ENCODE assay signal across 9 mouse cellular contexts in the genomic region with DNA sequence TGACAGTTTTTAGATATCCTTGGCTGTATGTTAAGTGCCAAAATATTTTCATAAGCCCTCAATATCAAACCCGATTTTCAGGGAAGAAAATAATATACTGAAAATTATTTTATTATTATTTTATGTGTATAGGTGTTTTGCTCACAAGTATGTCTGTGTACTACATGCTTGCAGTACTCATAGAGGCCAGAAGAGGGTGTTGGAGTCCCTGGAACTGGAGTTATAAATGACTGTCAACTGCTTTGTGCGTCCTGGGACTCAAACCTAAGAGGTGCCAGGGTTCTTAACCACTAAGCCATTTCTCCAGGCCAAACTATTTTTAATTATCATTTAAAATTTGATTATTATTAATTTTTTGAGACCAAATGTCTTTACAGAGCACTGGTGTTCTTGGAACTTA.
DNase-seq lines count a peak whose midpoint lies in the region; ATAC-seq and TF ChIP-seq lines count a peak whose summit lies in the region.
"Had no signal": no experiment of that assay in that cellular context is flagged by ENCODE, and none has a peak within 500 bp of the region (broad histone marks: within the 10 kb centered on the region; RNA-seq: fewer than 3 reads in every experiment).

No protein-coding gene starts in this region.

- H3K9me3 ChIP-seq in intestine, postnatal 0 days (ENCODE audit: control insufficient read depth): no peaks in the 10 kb centered on the region
- H3K9me3 ChIP-seq in intestine, embryonic 16.5 days (ENCODE audit: control insufficient read depth, low read length): no peaks in the 10 kb centered on the region
- no peaks in the 10 kb centered on the region for H3K9me3 ChIP-seq in midbrain, postnatal 0 days (ENCODE audit: low read length)
- H3K9me3 ChIP-seq in midbrain, embryonic 11.5 days (ENCODE audit: control insufficient read depth, low read length): no peaks in the 10 kb centered on the region
- H3K9me3 ChIP-seq in stomach, postnatal 0 days (ENCODE audit: control insufficient read depth, low read length): no peaks in the 10 kb centered on the region
- H3K9me3 ChIP-seq: stomach, embryonic 15.5 days had no signal

- WGBS in intestine, postnatal 0 days: 64% methylated on average over 2 of the region's 2 CpGs
- WGBS in intestine, embryonic 16.5 days: 61% methylated on average over 2 of the region's 2 CpGs
- WGBS in midbrain, postnatal 0 days: 51% methylated on average over 2 of the region's 2 CpGs
- WGBS in midbrain, embryonic 11.5 days: 52% methylated on average over 2 of the region's 2 CpGs
- 55% methylated on average over 2 of the region's 2 CpGs for WGBS in stomach, postnatal 0 days

- H3K4me3 ChIP-seq in intestine, postnatal 0 days (ENCODE audit: low read depth, low read length): no peak overlapping the region
- no peak overlapping the region for H3K4me3 ChIP-seq in intestine, embryonic 16.5 days (ENCODE audit: low read length)
- H3K4me3 ChIP-seq in midbrain, postnatal 0 days (ENCODE audit: low read depth, low read length): no peak overlapping the region
- no peak overlapping the region for H3K4me3 ChIP-seq in midbrain, embryonic 11.5 days (ENCODE audit: low read depth, low read length)
- H3K4me3 ChIP-seq in stomach, postnatal 0 days (ENCODE audit: low read depth, low read length): no peak overlapping the region
- H3K4me3 ChIP-seq: stomach, embryonic 15.5 days had no signal

- TF ChIP-seq CTCF in intestine, postnatal 0 days (IDR thresholded peaks at IDR 0.05; ENCODE audit: low read depth): peak; percentile 63
- TF ChIP-seq CTCF in midbrain, postnatal 0 days (IDR thresholded peaks at IDR 0.05): peak; percentile 63
- peak; percentile 66 for TF ChIP-seq CTCF in stomach, postnatal 0 days (IDR thresholded peaks at IDR 0.05; ENCODE audit: low read depth)

- no peak for ATAC-seq in intestine, postnatal 0 days
- no peak for ATAC-seq in intestine, embryonic 16.5 days
- no peak for ATAC-seq in midbrain, postnatal 0 days (ENCODE audit: low FRiP score)
- no peak for ATAC-seq in midbrain, embryonic 11.5 days (ENCODE audit: low FRiP score)
- ATAC-seq in stomach, postnatal 0 days (ENCODE audit: low FRiP score, low TSS enrichment): no peak
- no peak for ATAC-seq in activated CD4-positive, CD25-positive, alpha-beta regulatory T cell, adult 4 months

- H3K4me2 ChIP-seq in intestine, postnatal 0 days (replicated peaks; ENCODE audit: low read depth): no peak overlapping the region
- no peak overlapping the region for H3K4me2 ChIP-seq in intestine, embryonic 16.5 days (ENCODE audit: low read depth, low read length)
- no peak overlapping the region for H3K4me2 ChIP-seq in midbrain, postnatal 0 days (ENCODE audit: low read depth, low read length, poor library complexity, severe bottlenecking)
- H3K4me2 ChIP-seq in midbrain, embryonic 11.5 days: no peak overlapping the region
- no peak overlapping the region for H3K4me2 ChIP-seq in stomach, postnatal 0 days (replicated peaks; ENCODE audit: low read depth)
- H3K4me2 ChIP-seq: stomach, embryonic 15.5 days had no signal

- no peaks in the 10 kb centered on the region for H3K4me1 ChIP-seq in intestine, postnatal 0 days (replicated peaks; ENCODE audit: control insufficient read depth, insufficient read depth, low read length)
- no peaks in the 10 kb centered on the region for H3K4me1 ChIP-seq in intestine, embryonic 16.5 days (ENCODE audit: control insufficient read depth, insufficient read depth, low read length)
- no peaks in the 10 kb centered on the region for H3K4me1 ChIP-seq in midbrain, postnatal 0 days (ENCODE audit: insufficient read depth, low read length)
- H3K4me1 ChIP-seq in midbrain, embryonic 11.5 days (ENCODE audit: control insufficient read depth, insufficient read depth, low read length): no peaks in the 10 kb centered on the region
- H3K4me1 ChIP-seq in stomach, postnatal 0 days (replicated peaks; ENCODE audit: control insufficient read depth, insufficient read depth): no peaks in the 10 kb centered on the region
- H3K4me1 ChIP-seq: stomach, embryonic 15.5 days had no signal

- no peak overlapping the region for H3K27ac ChIP-seq in intestine, postnatal 0 days (ENCODE audit: low read depth, low read length)
- H3K27ac ChIP-seq in intestine, embryonic 16.5 days (ENCODE audit: low read length): no peak overlapping the region
- H3K27ac ChIP-seq in midbrain, postnatal 0 days (ENCODE audit: low read depth, low read length): no peak overlapping the region
- H3K27ac ChIP-seq in midbrain, embryonic 11.5 days (ENCODE audit: low read depth, low read length): no peak overlapping the region
- H3K27ac ChIP-seq in stomach, postnatal 0 days (replicated peaks): no peak overlapping the region
- H3K27ac ChIP-seq: stomach, embryonic 15.5 days had no signal

- no peaks in the 10 kb centered on the region for H3K36me3 ChIP-seq in intestine, postnatal 0 days (ENCODE audit: control insufficient read depth, insufficient read depth)
- no peaks in the 10 kb centered on the region for H3K36me3 ChIP-seq in intestine, embryonic 16.5 days (ENCODE audit: control insufficient read depth, insufficient read depth, low read length)
- no peaks in the 10 kb centered on the region for H3K36me3 ChIP-seq in midbrain, postnatal 0 days (ENCODE audit: insufficient read depth, low read length)
- H3K36me3 ChIP-seq in midbrain, embryonic 11.5 days (ENCODE audit: control insufficient read depth, insufficient read depth, low read length): no peaks in the 10 kb centered on the region
- H3K36me3 ChIP-seq in stomach, postnatal 0 days (ENCODE audit: control insufficient read depth, insufficient read depth, low read length): no peaks in the 10 kb centered on the region
- H3K36me3 ChIP-seq: stomach, embryonic 15.5 days had no signal

- peak; percentile 47 for DNase-seq in midbrain, postnatal 0 days (ENCODE audit: low spot score)
- DNase-seq in midbrain, embryonic 11.5 days (ENCODE audit: low spot score, missing footprints): no peak
- peak; percentile 63 for DNase-seq in ZHBTc4 (ENCODE audit: low read depth, low spot score)
- DNase-seq in stomach, postnatal 0 days (ENCODE audit: low spot score): peak; percentile 18
- DNase-seq: right cerebral cortex, adult 18-20 months had no signal

- no peak for TF ChIP-seq EP300 in stomach, postnatal 0 days (optimal IDR thresholded peaks at IDR 0.05)

- no peak overlapping the region for H3K9ac ChIP-seq in intestine, postnatal 0 days (ENCODE audit: low read depth, low read length)
- H3K9ac ChIP-seq in intestine, embryonic 16.5 days (ENCODE audit: low read depth, low read length): no peak overlapping the region
- H3K9ac ChIP-seq in midbrain, postnatal 0 days (replicated peaks; ENCODE audit: low read length, poor library complexity, severe bottlenecking): no peak overlapping the region
- no peak overlapping the region for H3K9ac ChIP-seq in midbrain, embryonic 11.5 days (ENCODE audit: low read length)
- H3K9ac ChIP-seq in stomach, postnatal 0 days (ENCODE audit: low read length): no peak overlapping the region
- H3K9ac ChIP-seq: stomach, embryonic 15.5 days had no signal

- no peaks in the 10 kb centered on the region for H3K27me3 ChIP-seq in intestine, postnatal 0 days (replicated peaks; ENCODE audit: control insufficient read depth, insufficient read depth, low read length)
- no peaks in the 10 kb centered on the region for H3K27me3 ChIP-seq in intestine, embryonic 16.5 days (replicated peaks; ENCODE audit: control insufficient read depth, insufficient read depth, low read length)
- no peaks in the 10 kb centered on the region for H3K27me3 ChIP-seq in midbrain, postnatal 0 days (ENCODE audit: insufficient read depth, low read length)
- H3K27me3 ChIP-seq in midbrain, embryonic 11.5 days (ENCODE audit: control insufficient read depth, insufficient read depth, low read length): no peaks in the 10 kb centered on the region
- no peaks in the 10 kb centered on the region for H3K27me3 ChIP-seq in stomach, postnatal 0 days (ENCODE audit: control insufficient read depth, insufficient read depth, low read length)
- H3K27me3 ChIP-seq: stomach, embryonic 15.5 days had no signal
